Mouse (Mus musculus) small intestine, adult 2 months (tissue): ENCODE data around the gene Slc45a1.

Experiments
- CTCF ChIP-seq: fragments of 200-500 bp; IDR thresholded peaks from 2 replicates; pipeline ENCODE4 v1.5.1; 2012; ENCODE audit warnings: low read depth, mild to moderate bottlenecking, control low read depth, inconsistent platforms, low read length, moderate library complexity, mixed read lengths; ENCODE audit not compliant: insufficient replicate concordance, insufficient read length; ENCODE audit errors: extremely low read depth
- POLR2A ChIP-seq: fragments of 200-500 bp; IDR thresholded peaks from 2 replicates; pipeline ENCODE4 v1.6.1; 2012; ENCODE audit warnings: low read depth, mild to moderate bottlenecking, control low read depth, inconsistent platforms, low read length, moderate library complexity

DNA sequence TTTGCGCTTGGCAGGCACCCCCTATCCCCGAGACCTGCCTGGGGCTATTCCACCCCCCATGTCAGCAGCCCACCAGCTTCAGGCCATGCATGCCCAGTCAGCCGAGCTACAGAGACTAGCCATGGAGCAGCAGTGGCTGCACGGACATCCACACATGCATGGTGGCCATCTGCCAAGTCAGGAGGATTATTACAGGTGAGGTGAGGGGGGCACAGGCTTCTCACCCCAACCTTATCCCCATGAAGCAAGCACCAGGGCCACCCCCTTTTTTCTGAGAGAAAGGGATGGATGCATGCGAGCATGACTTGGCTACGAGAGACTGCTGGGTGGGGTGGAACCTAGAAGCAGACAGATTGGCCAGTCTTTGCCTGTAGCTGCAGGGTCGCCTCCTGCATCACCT, 33.0 kb downstream of the Slc45a1 start:
- no peak for TF ChIP-seq POLR2A
- no peak for TF ChIP-seq CTCF
